Comparison of ENCODE assay signal across 17 mouse cellular contexts in genomic region chr11:54513584-54513983, GRCm38 (mm10). TPM values are rescaled to one million over a fixed set of nuclear protein-coding genes. Genes with fewer than 3 reads are reported as not detected.
DNase-seq lines count a peak whose midpoint lies in the region; TF ChIP-seq lines count a peak whose summit lies in the region.
"Had no signal": no experiment of that assay in that cellular context is flagged by ENCODE, and none has a peak within 500 bp of the region (broad histone marks: within the 10 kb centered on the region; RNA-seq: fewer than 3 reads in every experiment).

No protein-coding gene starts in this region.

- no peak overlapping the region for H3K4me3 ChIP-seq in MEL (ENCODE audit: control insufficient read depth in 1 of 2, insufficient read depth in 1 of 2, low read depth in 2 of 2, low read length in 2 of 2)

- H3K9ac ChIP-seq in MEL (ENCODE audit: control insufficient read depth, low read depth, low read length, poor library complexity, severe bottlenecking) = no peak overlapping the region

- no peak for TF ChIP-seq POLR2A in MEL (IDR thresholded peaks at IDR 0.05; ENCODE audit: control insufficient read depth in 1 of 2, insufficient read depth in 1 of 2, low read depth in 1 of 2, low read length in 2 of 2, poor library complexity in 1 of 2)

- H3K4me1 ChIP-seq in MEL (ENCODE audit: control insufficient read depth in 1 of 2, insufficient read depth in 2 of 2, low read length in 2 of 2) = peaks cover 5 to 10% of the 10 kb centered on the region in 2 experiments

- no peak for TF ChIP-seq CTCF in MEL (IDR thresholded peaks at IDR 0.05 in 2 of 3, conservative IDR thresholded peaks at IDR 0.05 in 1 of 3; ENCODE audit: control insufficient read depth in 1 of 3, insufficient read depth in 1 of 3, low read depth in 2 of 3, low read length in 3 of 3, poor library complexity in 1 of 3, severe bottlenecking in 1 of 3)

- H3K27ac ChIP-seq in MEL (ENCODE audit: control insufficient read depth, low read depth, low read length) = no peak overlapping the region

- H3K79me2 ChIP-seq in MEL (ENCODE audit: control insufficient read depth, insufficient read depth, low read length, poor library complexity) = no peaks in the 10 kb centered on the region

- TF ChIP-seq EP300 in MEL (IDR thresholded peaks at IDR 0.05; ENCODE audit: low read depth in 1 of 2, low read length in 2 of 2) = peak; percentile 85 to 88

- no peak for DNase-seq in MEL (ENCODE audit: low read depth, low spot score)
- DNase-seq in embryo, embryonic 10 days (ENCODE audit: low spot score) = no peak
- DNase-seq: adrenal gland, adult 2 months; adrenal gland, adult 8-10 months; adrenal gland, postnatal 10 days; adrenal gland, postnatal 14 days; adrenal gland, postnatal 25 days; adrenal gland, postnatal 36 days; B cell, adult 2 months; cerebellum, adult 11 months; cerebellum, adult 11-12 months; cerebellum, adult 18-20 months; cerebellum, adult 2 months; cerebellum, adult 8-10 months had no signal

- peaks cover 10 to 62% of the 10 kb centered on the region in 2 experiments for H3K36me3 ChIP-seq in MEL (ENCODE audit: control insufficient read depth in 1 of 2, insufficient read depth in 2 of 2, low read length in 2 of 2)

- H3K27me3 ChIP-seq in MEL (ENCODE audit: control insufficient read depth in 1 of 2, insufficient read depth in 2 of 2, low read length in 2 of 2) = no peaks in the 10 kb centered on the region
- H3K27me3 ChIP-seq: CH12.LX, Patski had no signal

- no peak for TF ChIP-seq RAD21 in MEL (IDR thresholded peaks at IDR 0.05; ENCODE audit: low read depth, low read length)

- no peaks in the 10 kb centered on the region for H3K9me3 ChIP-seq in MEL (replicated peaks; ENCODE audit: insufficient read depth, low read length)
- H3K9me3 ChIP-seq: G1E had no signal

TF ChIP-seq in MEL, 35 proteins besides CTCF, POLR2A, EP300 and RAD21:
- TF ChIP-seq ZMIZ1 (IDR thresholded peaks at IDR 0.05; ENCODE audit: low read depth, low read length) (no peak), ETS1 (IDR thresholded peaks at IDR 0.05; ENCODE audit: low read depth, low read length) (peak; percentile 57), SMC3 (IDR thresholded peaks at IDR 0.05; ENCODE audit: low read depth, low read length) (no peak), TAL1 (IDR thresholded peaks at IDR 0.05; ENCODE audit: low read length) (no peak), TBP (IDR thresholded peaks at IDR 0.05; ENCODE audit: low read depth, low read length) (no peak), MAFK (IDR thresholded peaks at IDR 0.05; ENCODE audit: borderline replicate concordance, low read depth, low read length) (no peak; the same call in 1 of the 2 replicates), ZC3H11A (IDR thresholded peaks at IDR 0.05; ENCODE audit: low read depth, low read length) (no peak), UBTF (IDR thresholded peaks at IDR 0.05; ENCODE audit: borderline replicate concordance, insufficient read depth, low read depth, low read length) (no peak), POLR2AphosphoS5 (IDR thresholded peaks at IDR 0.05; ENCODE audit: borderline replicate concordance, low read depth, low read length) (no peak), KAT2A (conservative IDR thresholded peaks at IDR 0.05; ENCODE audit: low read depth, low read length) (no peak), SIN3A (IDR thresholded peaks at IDR 0.05; ENCODE audit: low read length) (peak; percentile 39; the same call in 1 of the 2 replicates), MYC (IDR thresholded peaks at IDR 0.05; ENCODE audit: low read depth, low read length) (0 out of 2 replicates have a peak, but pooled peaks have one; percentile 42), HCFC1 (IDR thresholded peaks at IDR 0.05; ENCODE audit: low read depth, low read length) (no peak), MEF2A (IDR thresholded peaks at IDR 0.05; ENCODE audit: extremely low read depth, insufficient replicate concordance, low read depth, low read length, poor library complexity, severe bottlenecking) (peak; percentile 32; the same call in 1 of the 2 replicates), BHLHE40 (IDR thresholded peaks at IDR 0.05; ENCODE audit: borderline replicate concordance, low read depth, low read length) (no peak), TCF12 (IDR thresholded peaks at IDR 0.05; ENCODE audit: low read depth, low read length) (peak; percentile 85), USF2 (IDR thresholded peaks at IDR 0.05; ENCODE audit: borderline replicate concordance in 1 of 2, insufficient read depth in 1 of 2, low read depth in 1 of 2, low read length in 2 of 2) (no peak), RCOR1 (IDR thresholded peaks at IDR 0.05; ENCODE audit: low read depth, low read length) (peak; percentile 95), CHD2 (IDR thresholded peaks at IDR 0.05; ENCODE audit: low read length) (no peak), USF1 (IDR thresholded peaks at IDR 0.05; ENCODE audit: low read depth, low read length) (no peak), MXI1 (IDR thresholded peaks at IDR 0.05; ENCODE audit: low read depth, low read length) (no peak), JUND (IDR thresholded peaks at IDR 0.05; ENCODE audit: low read depth, low read length) (no peak), POLR2AphosphoS2 (IDR thresholded peaks at IDR 0.05; ENCODE audit: low read length) (no peak), GATA1 (IDR thresholded peaks at IDR 0.05; ENCODE audit: low read depth, low read length) (peak; percentile 90)

RNA-seq across cellular contexts. Expression of gene Rapgef6, which starts 9.1 kb away (rescaled TPM):
- total RNA-seq in MEL (2012; rRNA removed) = 21.1 and 24.5 TPM in 2 replicates
- polyA plus RNA-seq in MEL (2012; ENCODE audit: insufficient read depth in 1 of 2, insufficient read length in 2 of 2, low read depth in 1 of 2, low replicate concordance in 2 of 2, missing spikeins in 1 of 2) = 10 to 100 TPM in 1 of 2 experiments, not detected in 1; 31.8 TPM
